Mouse (Mus musculus) kidney, embryonic 15.5 days (tissue): ENCODE data around the gene Nup210. TPM values are rescaled to one million over a fixed set of nuclear protein-coding genes. Genes with fewer than 3 reads are reported as not detected.

ENCODE experiments used
- ATAC-seq: fragments of 200-750 bp; cut with Nextera tagmentation; replicated peaks from 2 replicates; pipeline ENCODE4 v1.8.0; 2017; ENCODE audit warnings: moderate TSS enrichment; ENCODE audit not compliant: low FRiP score
- H3K27ac ChIP-seq: fragments of 300-500 bp; sonication (generic); 2 replicates; pipeline ENCODE4 v1.5.1; 2015; ENCODE audit warnings: mild to moderate bottlenecking, inconsistent platforms
- H3K27me3 ChIP-seq: fragments of 300-500 bp; sonication (generic); 2 replicates; pipeline ENCODE4 v1.6.1; 2015; ENCODE audit warnings: inconsistent platforms
- H3K36me3 ChIP-seq: fragments of 300-500 bp; sonication (generic); 2 replicates; pipeline ENCODE4 v1.6.1; 2015; ENCODE audit warnings: inconsistent platforms
- H3K4me1 ChIP-seq: fragments of 300-500 bp; sonication (generic); 2 replicates; pipeline ENCODE4 v1.6.1; 2015; ENCODE audit warnings: inconsistent platforms
- H3K4me2 ChIP-seq: fragments of 300-500 bp; sonication (generic); 2 replicates; pipeline ENCODE4 v1.6.1; 2015; ENCODE audit warnings: moderate library complexity, mild to moderate bottlenecking, inconsistent platforms
- H3K4me3 ChIP-seq: fragments of 300-500 bp; sonication (generic); replicated peaks from 2 replicates; pipeline ENCODE4 v1.5.1; 2015; ENCODE audit warnings: mild to moderate bottlenecking, inconsistent platforms
- H3K9ac ChIP-seq: fragments of 300-500 bp; sonication (generic); 2 replicates; pipeline ENCODE4 v1.6.1; 2015; ENCODE audit warnings: mild to moderate bottlenecking, inconsistent platforms
- H3K9me3 ChIP-seq: fragments of 300-500 bp; sonication (generic); replicated peaks from 2 replicates; pipeline ENCODE4 v1.6.1; 2016; ENCODE audit warnings: inconsistent platforms
- WGBS: fragments of 180-500 bp; shearing (Covaris S2); methylation state at CpG from one replicate; pipeline ENCODE4 v1.1.7; 2015; ENCODE audit warnings: mixed read lengths; 5-methylcytosine and 5-hydroxymethylcytosine counted together
- polyA plus RNA-seq: library from polyadenylated mRNA; unstranded; fragments of >200 nt; fragmentation: Nextera tagmentation; extraction: Ambion mirVana; gene quantifications from 2 replicates; pipeline ENCODE4 v1.2.1, GENCODE M21; 2015

Gene Nup210
- polyA plus RNA-seq, 1 experiment from 2014 or later, result 24.2 TPM

- no peak overlapping the region for H3K4me2 ChIP-seq
- 29% methylated on average over 3 of the region's 3 CpGs for WGBS
- ATAC-seq, result no peak
Measured at GRCm38 (mm10) chr6:90984101-90984500, 132.5 kb downstream of the Nup210 start.

GRCm38 (mm10) chr6:90974279-90974678, 142.3 kb downstream of the Nup210 start:
- 83% methylated on average over 2 of the region's 2 CpGs for WGBS
- Histone ChIP-seq H3K27ac (no peak overlapping the region), H3K9me3 (no peaks in the 10 kb centered on the region), H3K36me3 (no peaks in the 10 kb centered on the region), H3K9ac (no peak overlapping the region), H3K4me1 (peaks cover 7% of the 10 kb centered on the region; the same call in 1 of the 2 replicates), H3K4me3 (no peak overlapping the region), H3K4me2 (no peak overlapping the region), H3K27me3 (no peaks in the 10 kb centered on the region)
- ATAC-seq, result no peak

More at GRCm38 (mm10) chr6:90984101-90984500, 132.5 kb downstream of the Nup210 start:
- Histone ChIP-seq H3K4me1 (peaks cover 24% of the 10 kb centered on the region), H3K4me3 (no peak overlapping the region), H3K9ac (no peak overlapping the region), H3K36me3 (no peaks in the 10 kb centered on the region), H3K9me3 (no peaks in the 10 kb centered on the region), H3K27me3 (peaks cover 18% of the 10 kb centered on the region), H3K27ac (no peak overlapping the region)

- 24% methylated on average over 2 of the region's 2 CpGs for WGBS
- H3K4me3 ChIP-seq, result no peak overlapping the region
- H3K4me1 ChIP-seq, result peaks cover 12% of the 10 kb centered on the region; the same call in 1 of the 2 replicates
- H3K27me3 ChIP-seq, result no peaks in the 10 kb centered on the region
- no peaks in the 10 kb centered on the region for H3K9me3 ChIP-seq
- peak overlapping the region; percentile 20 for H3K27ac ChIP-seq
- H3K4me2 ChIP-seq, result no peak overlapping the region
- no peak for ATAC-seq
- no peak overlapping the region for H3K9ac ChIP-seq
- H3K36me3 ChIP-seq, result no peaks in the 10 kb centered on the region
Measured at GRCm38 (mm10) chr6:90969341-90969871, 147.2 kb downstream of the Nup210 start.

Other genes starting within 250 kb of the Nup210 start
- gene Iqsec1, start 128.1 kb downstream of the Nup210 start, polyA plus RNA-seq, result 9.5 and 10.8 TPM in 2 replicates
- gene Hdac11, start 39.8 kb upstream of the Nup210 start, polyA plus RNA-seq, result 13.2 and 14.3 TPM in 2 replicates
- gene Fbln2, start 95.6 kb upstream of the Nup210 start, polyA plus RNA-seq, result 38.9 and 56.4 TPM in 2 replicates